Mouse (Mus musculus): ENCODE results near the gene Gpn2. TPM values are rescaled to one million over a fixed set of nuclear protein-coding genes. Genes with fewer than 3 reads are reported as not detected.

The Gpn2 gene
- polyA plus RNA-seq, 1 experiment from 2014 or later = 20.4 TPM

DNA sequence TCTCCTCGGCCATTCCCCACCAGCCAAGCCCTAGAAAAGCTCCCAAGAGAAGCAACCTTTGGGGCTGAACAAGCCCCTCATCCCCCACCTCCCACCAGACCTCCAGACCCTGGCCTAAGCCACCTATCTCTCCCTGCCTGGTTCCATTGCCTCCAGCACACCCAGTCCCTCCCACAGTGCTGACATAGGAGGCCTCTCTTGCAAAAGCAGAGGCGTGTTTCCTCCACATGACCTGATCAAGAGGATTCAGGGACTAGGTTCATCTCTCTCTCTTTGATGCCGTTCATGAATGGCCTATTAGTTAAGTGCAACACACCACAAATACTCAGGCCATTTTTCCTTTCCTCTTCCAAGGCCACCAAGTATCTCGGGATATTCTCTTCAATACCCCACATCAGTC lies 24.3 kb upstream of the Gpn2 start:
- no peak overlapping the region for H3K9ac ChIP-seq
- H3K36me3 ChIP-seq (replicated peaks; ENCODE audit: control insufficient read depth, insufficient read depth) = no peaks in the 10 kb centered on the region
- WGBS = 82% methylated on average over 4 of the region's 4 CpGs
- no peak overlapping the region for H3K4me3 ChIP-seq (replicated peaks; ENCODE audit: low read length)
- no peaks in the 10 kb centered on the region for H3K9me3 ChIP-seq (ENCODE audit: control insufficient read depth, low read length)
- H3K4me1 ChIP-seq (replicated peaks; ENCODE audit: control insufficient read depth, insufficient read depth, low read length) = no peaks in the 10 kb centered on the region
- no peak overlapping the region for H3K27ac ChIP-seq
- no peaks in the 10 kb centered on the region for H3K27me3 ChIP-seq (ENCODE audit: control insufficient read depth, insufficient read depth, low read length)
- DNase-seq (ENCODE audit: low spot score) (no peak), ATAC-seq (ENCODE audit: low FRiP score) (no peak)
- no peak overlapping the region for H3K4me2 ChIP-seq (replicated peaks)

DNA sequence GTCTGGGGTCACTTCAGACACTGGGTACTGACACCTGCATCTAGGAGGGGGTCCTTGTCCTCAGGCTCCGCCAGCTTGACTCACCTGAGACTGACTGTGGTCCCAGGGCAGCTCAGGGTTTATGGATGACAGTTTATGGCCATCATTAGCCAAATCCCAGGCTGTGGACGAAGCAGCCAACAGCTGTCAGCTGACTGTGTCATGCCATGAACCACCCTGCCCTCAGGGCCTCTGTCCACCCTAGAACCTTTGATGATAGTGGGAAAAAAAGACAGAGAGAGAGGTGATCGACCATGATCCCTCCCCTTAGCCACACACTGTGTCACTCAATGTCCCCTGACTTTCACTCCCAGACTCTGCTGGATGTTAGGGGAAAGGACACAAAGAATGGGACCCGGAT lies 22.5 kb upstream of the Gpn2 start:
- DNase-seq (ENCODE audit: low spot score) = no peak
- Histone ChIP-seq H3K36me3 (replicated peaks; ENCODE audit: control insufficient read depth, insufficient read depth) (no peaks in the 10 kb centered on the region), H3K4me3 (replicated peaks; ENCODE audit: low read length) (no peak overlapping the region), H3K9ac (no peak overlapping the region), H3K9me3 (ENCODE audit: control insufficient read depth, low read length) (no peaks in the 10 kb centered on the region), H3K4me2 (replicated peaks) (no peak overlapping the region), H3K4me1 (replicated peaks; ENCODE audit: control insufficient read depth, insufficient read depth, low read length) (no peaks in the 10 kb centered on the region), H3K27me3 (ENCODE audit: control insufficient read depth, insufficient read depth, low read length) (no peaks in the 10 kb centered on the region), H3K27ac (no peak overlapping the region)
- WGBS = 72% methylated on average over 4 of the region's 4 CpGs
- ATAC-seq (ENCODE audit: low FRiP score) = no peak

- H3K27ac ChIP-seq = no peak overlapping the region
- H3K27me3 ChIP-seq (ENCODE audit: control insufficient read depth, insufficient read depth, low read length) = no peaks in the 10 kb centered on the region
- 73% methylated on average over 11 of the region's 11 CpGs for WGBS
- H3K9ac ChIP-seq = no peak overlapping the region
- no peak overlapping the region for H3K4me2 ChIP-seq (replicated peaks)
- no peak for ATAC-seq (ENCODE audit: low FRiP score)
- H3K36me3 ChIP-seq (replicated peaks; ENCODE audit: control insufficient read depth, insufficient read depth) = no peaks in the 10 kb centered on the region
- no peak for DNase-seq (ENCODE audit: low spot score)
- H3K9me3 ChIP-seq (ENCODE audit: control insufficient read depth, low read length) = no peaks in the 10 kb centered on the region
- no peak overlapping the region for H3K4me3 ChIP-seq (replicated peaks; ENCODE audit: low read length)
- H3K4me1 ChIP-seq (replicated peaks; ENCODE audit: control insufficient read depth, insufficient read depth, low read length) = no peaks in the 10 kb centered on the region
These were observed 21.0 kb upstream of the Gpn2 start for GRCm38 (mm10) chr4:133563123-133563571.

DNA sequence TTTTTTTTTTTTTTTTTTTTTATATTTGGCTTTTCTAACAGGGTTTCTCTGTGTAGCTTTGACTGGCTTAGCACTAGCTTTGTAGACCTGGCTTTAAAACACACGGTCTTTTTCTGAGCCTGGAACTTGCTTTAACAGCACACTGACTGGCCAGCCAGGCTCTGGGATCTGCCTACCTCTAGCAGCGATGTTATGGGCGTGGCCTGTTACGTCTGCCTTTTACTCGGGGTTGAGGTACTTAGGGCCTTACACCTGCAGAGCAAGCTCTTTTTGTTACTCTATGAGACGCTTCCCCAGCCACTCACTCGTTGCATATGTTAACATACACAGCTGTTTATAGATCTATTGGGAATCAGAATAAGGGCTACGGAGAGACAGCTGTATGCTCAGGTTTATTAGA lies 16.9 kb upstream of the Gpn2 start:
- H3K4me1 ChIP-seq (replicated peaks; ENCODE audit: control insufficient read depth, insufficient read depth, low read length) = no peaks in the 10 kb centered on the region
- H3K27ac ChIP-seq = no peak overlapping the region
- H3K9ac ChIP-seq = no peak overlapping the region
- H3K4me2 ChIP-seq (replicated peaks) = no peak overlapping the region
- no peaks in the 10 kb centered on the region for H3K27me3 ChIP-seq (ENCODE audit: control insufficient read depth, insufficient read depth, low read length)
- 29% methylated on average over 8 of the region's 8 CpGs for WGBS
- ATAC-seq (ENCODE audit: low FRiP score) (no peak), DNase-seq (ENCODE audit: low spot score) (no peak)
- H3K36me3 ChIP-seq (replicated peaks; ENCODE audit: control insufficient read depth, insufficient read depth) = no peaks in the 10 kb centered on the region
- H3K9me3 ChIP-seq (ENCODE audit: control insufficient read depth, low read length) = no peaks in the 10 kb centered on the region
- no peak overlapping the region for H3K4me3 ChIP-seq (replicated peaks; ENCODE audit: low read length)

GRCm38 (mm10) chr4:133569291-133570065 lies 14.7 kb upstream of the Gpn2 start:
- no peaks in the 10 kb centered on the region for H3K27me3 ChIP-seq (ENCODE audit: control insufficient read depth, insufficient read depth, low read length)
- no peak for DNase-seq (ENCODE audit: low spot score)
- no peak overlapping the region for H3K4me3 ChIP-seq (replicated peaks; ENCODE audit: low read length)
- H3K4me1 ChIP-seq (replicated peaks; ENCODE audit: control insufficient read depth, insufficient read depth, low read length) = no peaks in the 10 kb centered on the region; the same call in 1 of the 2 replicates
- no peak overlapping the region for H3K4me2 ChIP-seq (replicated peaks)
- WGBS = 77% methylated on average over 10 of the region's 10 CpGs
- ATAC-seq (ENCODE audit: low FRiP score) = no peak
- no peaks in the 10 kb centered on the region for H3K36me3 ChIP-seq (replicated peaks; ENCODE audit: control insufficient read depth, insufficient read depth)
- no peak overlapping the region for H3K27ac ChIP-seq
- H3K9ac ChIP-seq = no peak overlapping the region
- no peaks in the 10 kb centered on the region for H3K9me3 ChIP-seq (ENCODE audit: control insufficient read depth, low read length)

DNA sequence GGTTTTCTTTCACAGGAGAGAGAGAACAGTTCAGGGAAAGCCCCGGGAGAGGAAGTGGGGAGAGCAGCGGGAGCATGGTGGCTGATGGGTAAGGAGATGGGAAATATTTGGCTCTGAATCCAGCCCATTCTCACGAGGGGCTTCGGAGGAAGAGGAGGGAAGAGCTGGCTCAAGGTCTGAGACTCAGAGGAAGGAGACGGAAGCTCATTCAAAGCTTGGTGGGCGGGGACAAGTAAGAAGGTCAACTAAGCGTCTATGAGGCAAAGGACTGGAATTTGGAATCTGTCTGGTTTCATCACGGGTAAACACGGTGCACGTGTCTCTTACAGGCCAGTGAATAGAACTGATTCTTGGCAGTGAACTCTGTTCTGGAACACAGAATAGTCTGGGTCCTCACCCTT lies 14.1 kb upstream of the Gpn2 start:
- no peak for DNase-seq (ENCODE audit: low spot score)
- H3K4me3 ChIP-seq (replicated peaks; ENCODE audit: low read length) = no peak overlapping the region
- 58% methylated on average over 10 of the region's 10 CpGs for WGBS

GRCm38 (mm10) chr4:133574070-133574842 lies 9.9 kb upstream of the Gpn2 start, which contains the start of gene Gpatch3:
Gene Gpatch3 (plus strand): TSS chr4:133574745.
- peak; percentile 94 for ATAC-seq (ENCODE audit: low FRiP score)
- 7% methylated on average over 44 of the region's 44 CpGs for WGBS
- H3K27ac ChIP-seq = peak within 1 kb of the TSS; percentile 67
- no peaks in the 10 kb centered on the region for H3K9me3 ChIP-seq (ENCODE audit: control insufficient read depth, low read length)
- H3K9ac ChIP-seq = peak within 1 kb of the TSS; percentile 87
- no peaks in the 10 kb centered on the region for H3K27me3 ChIP-seq (ENCODE audit: control insufficient read depth, insufficient read depth, low read length)
- H3K4me3 ChIP-seq (replicated peaks; ENCODE audit: low read length) = peak within 1 kb of the TSS; percentile 99
- peak within 1 kb of the TSS; percentile 81 for H3K4me2 ChIP-seq (replicated peaks)
- H3K4me1 ChIP-seq (replicated peaks; ENCODE audit: control insufficient read depth, insufficient read depth, low read length) = peaks cover 10% of the 10 kb centered on the region; the same call in 1 of the 2 replicates
- DNase-seq (ENCODE audit: low spot score) = peak; percentile 96
- H3K36me3 ChIP-seq (replicated peaks; ENCODE audit: control insufficient read depth, insufficient read depth) = peaks cover 15% of the 10 kb centered on the region

More for the DNA sequence above, 14.1 kb upstream of the Gpn2 start:
- no peak for ATAC-seq (ENCODE audit: low FRiP score)
- no peaks in the 10 kb centered on the region for H3K9me3 ChIP-seq (ENCODE audit: control insufficient read depth, low read length)
- peaks cover 1% of the 10 kb centered on the region; the same call in 1 of the 2 replicates for H3K4me1 ChIP-seq (replicated peaks; ENCODE audit: control insufficient read depth, insufficient read depth, low read length)
- H3K27ac ChIP-seq = no peak overlapping the region
- no peak overlapping the region for H3K9ac ChIP-seq
- H3K4me2 ChIP-seq (replicated peaks) = no peak overlapping the region
- no peaks in the 10 kb centered on the region for H3K36me3 ChIP-seq (replicated peaks; ENCODE audit: control insufficient read depth, insufficient read depth)
- no peaks in the 10 kb centered on the region for H3K27me3 ChIP-seq (ENCODE audit: control insufficient read depth, insufficient read depth, low read length)

GRCm38 (mm10) chr4:133574843-133575202 lies 9.3 kb upstream of the Gpn2 start:
- peak overlapping the region; percentile 87 for H3K9ac ChIP-seq
- H3K4me1 ChIP-seq (replicated peaks; ENCODE audit: control insufficient read depth, insufficient read depth, low read length) = peaks cover 10% of the 10 kb centered on the region; the same call in 1 of the 2 replicates
- WGBS = under 1% methylated on average over 40 of the region's 41 CpGs
- peak overlapping the region; percentile 99 for H3K4me3 ChIP-seq (replicated peaks; ENCODE audit: low read length)
- peak overlapping the region; percentile 81 for H3K4me2 ChIP-seq (replicated peaks)
- ATAC-seq (ENCODE audit: low FRiP score) (peak; percentile 61), DNase-seq (ENCODE audit: low spot score) (no peak)
- H3K27ac ChIP-seq = peak overlapping the region; percentile 67
- peaks cover 20% of the 10 kb centered on the region for H3K36me3 ChIP-seq (replicated peaks; ENCODE audit: control insufficient read depth, insufficient read depth)
- H3K9me3 ChIP-seq (ENCODE audit: control insufficient read depth, low read length) = no peaks in the 10 kb centered on the region
- no peaks in the 10 kb centered on the region for H3K27me3 ChIP-seq (ENCODE audit: control insufficient read depth, insufficient read depth, low read length)

GRCm38 (mm10) chr4:133577983-133578382 lies 6.2 kb upstream of the Gpn2 start:
- Histone ChIP-seq H3K36me3 (replicated peaks; ENCODE audit: control insufficient read depth, insufficient read depth) (peaks cover 37% of the 10 kb centered on the region), H3K4me1 (replicated peaks; ENCODE audit: control insufficient read depth, insufficient read depth, low read length) (peaks cover 10% of the 10 kb centered on the region; the same call in 1 of the 2 replicates), H3K4me2 (replicated peaks) (no peak overlapping the region), H3K4me3 (replicated peaks; ENCODE audit: low read length) (no peak overlapping the region), H3K9ac (no peak overlapping the region), H3K27me3 (ENCODE audit: control insufficient read depth, insufficient read depth, low read length) (no peaks in the 10 kb centered on the region), H3K27ac (no peak overlapping the region), H3K9me3 (ENCODE audit: control insufficient read depth, low read length) (no peaks in the 10 kb centered on the region)
- 63% methylated on average over 12 of the region's 12 CpGs for WGBS
- no peak for ATAC-seq (ENCODE audit: low FRiP score)
- no peak for DNase-seq (ENCODE audit: low spot score)
